Mouse (Mus musculus): ENCODE results near the gene Myo6. TPM values are rescaled to one million over a fixed set of nuclear protein-coding genes. Genes with fewer than 3 reads are reported as not detected.

Myo6 gene
- total and polyA plus RNA-seq, 3 experiments, result 6.0 to 39.5 (median 11.0) TPM

DNA sequence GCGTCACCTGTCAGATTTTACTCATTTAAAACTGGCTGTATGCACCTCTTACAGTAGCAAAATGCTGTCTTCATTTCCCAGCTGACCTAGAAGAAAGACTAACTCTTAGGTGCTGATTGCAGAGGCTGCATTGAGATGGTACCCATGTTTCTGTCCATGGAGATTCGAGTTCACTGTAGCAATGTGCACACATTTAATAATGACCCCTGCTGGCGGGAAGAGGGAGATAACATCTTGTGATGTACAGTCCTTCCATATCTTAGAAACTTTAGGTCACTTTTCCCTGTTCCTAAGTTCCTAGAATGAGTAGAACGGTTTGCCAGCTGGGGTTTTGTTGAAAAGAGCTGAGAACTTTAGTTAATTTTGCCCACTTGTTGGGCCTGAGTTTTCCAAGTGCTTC, 138.7 kb downstream of the Myo6 start:
- Histone ChIP-seq H3K9ac (ENCODE audit: insufficient read depth, low read depth) (no peak overlapping the region), H3K4me1 (ENCODE audit: control insufficient read depth in 1 of 2, insufficient read depth in 2 of 2) (peaks cover 0 to 5% of the 10 kb centered on the region in 2 experiments; a peak in 1 of 4 replicates), H3K9me3 (replicated peaks; ENCODE audit: low read length) (no peaks in the 10 kb centered on the region), H3K4me3 (replicated peaks in 1 of 3; ENCODE audit: low read depth in 2 of 3, low read length in 2 of 3, poor library complexity in 1 of 3) (no peak overlapping the region), H3K27ac (ENCODE audit: insufficient read depth, low read depth) (no peak overlapping the region), H3K36me3 (replicated peaks in 1 of 2; ENCODE audit: control insufficient read depth in 1 of 2, insufficient read depth in 1 of 2, low read length in 1 of 2) (peaks cover 0 to 45% of the 10 kb centered on the region in 2 experiments), H3K4me2 (ENCODE audit: insufficient read depth, low read depth, poor library complexity, severe bottlenecking) (no peak overlapping the region), H3K79me2 (replicated peaks; ENCODE audit: control insufficient read depth, extremely low read depth, insufficient read depth, poor library complexity, severe bottlenecking) (no peaks in the 10 kb centered on the region), H3K27me3 (replicated peaks) (no peaks in the 10 kb centered on the region)
- dilution Hi-C loops (cut with MboI; ENCODE audit: extremely low pct_ligation_motif_present, extremely low pct_unique_long_range_greater_than_20kb, low sequenced_read_pairs) (no loop called here), in situ Hi-C loops (cut with MboI; ENCODE audit: low pct_ligation_motif_present, low pct_unique_long_range_greater_than_20kb, low sequenced_read_pairs) (loop anchor here (25.0 kb wide), 1 partner anchor 1334 kb away; the partner anchor contains the start of gene Htr1b)
- peak; percentile 41 for DNase-seq (ENCODE audit: extremely low read depth)
- TF ChIP-seq RAD21 (IDR thresholded peaks at IDR 0.05; ENCODE audit: low read depth, low read length), result peak; percentile 47
- TF ChIP-seq SMC3 (IDR thresholded peaks at IDR 0.05; ENCODE audit: low read depth, low read length), result peak; percentile 69
- no peak for TF ChIP-seq JUND (conservative IDR thresholded peaks at IDR 0.05; ENCODE audit: low read depth, low read length)
- peak; percentile 31 to 68 for TF ChIP-seq CTCF (conservative IDR thresholded peaks at IDR 0.05 in 1 of 2, IDR thresholded peaks at IDR 0.05 in 1 of 2; ENCODE audit: low read depth in 2 of 2, low read length in 2 of 2)

DNA sequence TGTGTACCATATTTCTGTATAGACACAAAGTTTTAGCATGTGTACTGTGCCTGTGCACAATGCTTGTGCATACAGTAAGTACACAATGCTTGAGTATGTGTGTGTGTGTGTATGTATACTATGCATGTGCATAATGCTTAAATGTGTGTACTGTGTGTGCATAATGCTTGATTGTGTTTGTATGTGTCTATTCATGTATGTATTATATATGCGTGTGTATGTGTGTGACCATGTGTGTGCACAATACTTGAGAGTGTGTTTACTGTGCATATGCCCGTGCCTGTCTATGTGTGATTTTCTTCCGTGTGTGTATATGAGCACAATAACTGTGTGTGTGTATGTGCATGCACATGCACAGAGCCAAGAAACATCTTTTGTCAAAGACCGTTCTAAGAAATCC, 141.6 kb downstream of the Myo6 start:
- Histone ChIP-seq H3K9ac (ENCODE audit: insufficient read depth, low read depth) (no peak overlapping the region), H3K36me3 (replicated peaks in 1 of 2; ENCODE audit: control insufficient read depth in 1 of 2, insufficient read depth in 1 of 2, low read length in 1 of 2) (peaks cover 0 to 39% of the 10 kb centered on the region in 2 experiments), H3K27me3 (replicated peaks) (no peaks in the 10 kb centered on the region), H3K4me1 (ENCODE audit: control insufficient read depth in 1 of 2, insufficient read depth in 2 of 2) (peaks cover 0 to 1% of the 10 kb centered on the region in 2 experiments; a peak in 1 of 4 replicates), H3K9me3 (replicated peaks; ENCODE audit: low read length) (no peaks in the 10 kb centered on the region), H3K79me2 (replicated peaks; ENCODE audit: control insufficient read depth, extremely low read depth, insufficient read depth, poor library complexity, severe bottlenecking) (no peaks in the 10 kb centered on the region), H3K27ac (ENCODE audit: insufficient read depth, low read depth) (no peak overlapping the region), H3K4me3 (replicated peaks in 1 of 3; ENCODE audit: low read depth in 2 of 3, low read length in 2 of 3, poor library complexity in 1 of 3) (no peak overlapping the region), H3K4me2 (ENCODE audit: insufficient read depth, low read depth, poor library complexity, severe bottlenecking) (no peak overlapping the region)
- in situ Hi-C loops (cut with MboI; ENCODE audit: low pct_ligation_motif_present, low pct_unique_long_range_greater_than_20kb, low sequenced_read_pairs), result loop anchor here (25.0 kb wide), 1 partner anchor 1331 kb away; the partner anchor contains the start of gene Htr1b
- TF ChIP-seq ZKSCAN1 (IDR thresholded peaks at IDR 0.05; ENCODE audit: borderline replicate concordance, low read depth, low read length) (no peak), ETS1 (conservative IDR thresholded peaks at IDR 0.05; ENCODE audit: low read depth, low read length) (no peak), PAX5 (IDR thresholded peaks at IDR 0.05; ENCODE audit: low read length) (no peak), MAX (IDR thresholded peaks at IDR 0.05; ENCODE audit: low read length) (no peak), IRF4 (IDR thresholded peaks at IDR 0.05; ENCODE audit: low read depth, low read length) (no peak), MEF2A (IDR thresholded peaks at IDR 0.05; ENCODE audit: borderline replicate concordance, low read depth, low read length) (no peak), CHD2 (IDR thresholded peaks at IDR 0.05; ENCODE audit: low read length) (no peak), NRF1 (IDR thresholded peaks at IDR 0.05; ENCODE audit: low read depth, low read length) (no peak), CTCF (conservative IDR thresholded peaks at IDR 0.05 in 1 of 2, IDR thresholded peaks at IDR 0.05 in 1 of 2; ENCODE audit: low read depth in 2 of 2, low read length in 2 of 2) (no peak), ZNF384 (IDR thresholded peaks at IDR 0.05; ENCODE audit: low read depth, low read length) (no peak), ZMIZ1 (IDR thresholded peaks at IDR 0.05; ENCODE audit: low read depth, low read length) (no peak), MXI1 (IDR thresholded peaks at IDR 0.05; ENCODE audit: low read depth, low read length) (no peak), POLR2AphosphoS2 (IDR thresholded peaks at IDR 0.05; ENCODE audit: low read depth, low read length) (no peak), GABPA (IDR thresholded peaks at IDR 0.05; ENCODE audit: insufficient replicate concordance, low read depth, low read length) (no peak), USF1 (IDR thresholded peaks at IDR 0.05; ENCODE audit: low read depth, low read length) (no peak), TCF12 (IDR thresholded peaks at IDR 0.05; ENCODE audit: low read depth, low read length) (no peak), USF2 (conservative IDR thresholded peaks at IDR 0.05; ENCODE audit: low read depth, low read length) (no peak), MAZ (IDR thresholded peaks at IDR 0.05; ENCODE audit: low read depth, low read length) (no peak)
- dilution Hi-C loops (cut with MboI; ENCODE audit: extremely low pct_ligation_motif_present, extremely low pct_unique_long_range_greater_than_20kb, low sequenced_read_pairs), result no loop called here
- no peak for DNase-seq (ENCODE audit: extremely low read depth)

Data from CH12.LX (cell line).